Mouse (Mus musculus): ENCODE measurements around the gene Ipo8. TPM values are rescaled to one million over a fixed set of nuclear protein-coding genes. Genes with fewer than 3 reads are reported as not detected.

The Ipo8 gene
- polyA plus RNA-seq, 1 experiment from 2014 or later = 13.5 TPM

- WGBS (ENCODE audit: missing documents) = 40% methylated on average over 3 of the region's 3 CpGs
Observed at GRCm38 (mm10) chr6:148728571-148728970, 102.7 kb downstream of the Ipo8 start.

GRCm38 (mm10) chr6:148727871-148728524 is 103.3 kb downstream of the Ipo8 start:
- WGBS (ENCODE audit: missing documents) = 69% methylated on average over 6 of the region's 6 CpGs
- H3K4me3 ChIP-seq (ENCODE audit: inconsistent target) = no peak overlapping the region
- H3K27ac ChIP-seq = no peak overlapping the region
- H3K79me2 ChIP-seq (ENCODE audit: inconsistent target) = no peaks in the 10 kb centered on the region
- H3K36me3 ChIP-seq (ENCODE audit: inconsistent target) = no peaks in the 10 kb centered on the region

More at GRCm38 (mm10) chr6:148728571-148728970, 102.7 kb downstream of the Ipo8 start:
- Histone ChIP-seq H3K79me2 (ENCODE audit: inconsistent target) (no peaks in the 10 kb centered on the region), H3K27ac (no peak overlapping the region), H3K36me3 (ENCODE audit: inconsistent target) (no peaks in the 10 kb centered on the region), H3K4me3 (ENCODE audit: inconsistent target) (no peak overlapping the region)

GRCm38 (mm10) chr6:148724453-148724852 is 106.8 kb downstream of the Ipo8 start:
- 69% methylated on average over 3 of the region's 3 CpGs for WGBS (ENCODE audit: missing documents)

More at GRCm38 (mm10) chr6:148724453-148724852, 106.8 kb downstream of the Ipo8 start:
- Histone ChIP-seq H3K36me3 (ENCODE audit: inconsistent target) (no peaks in the 10 kb centered on the region), H3K79me2 (ENCODE audit: inconsistent target) (no peaks in the 10 kb centered on the region), H3K27ac (no peak overlapping the region), H3K4me3 (ENCODE audit: inconsistent target) (no peak overlapping the region)

Other genes with a start within 250 kb of the Ipo8 start
- gene Caprin2, start 64.8 kb upstream of the Ipo8 start, polyA plus RNA-seq (2018) = 2.9 to 3.3 TPM (median 2.9 TPM) in 3 replicates
- 3.1 to 9.5 TPM (median 3.7 TPM) in 3 replicates for gene Sinhcaf, start 115.0 kb upstream of the Ipo8 start, polyA plus RNA-seq (2018)